Mouse (Mus musculus) kidney, postnatal 4 days (tissue): ENCODE data around the gene Emilin2.
A peak's percentile ranks its signal among the peaks of the same experiment; 100 is the strongest.

ENCODE experiments used
- DNase-seq, 2 experiments: peaks; one replicate each; pipeline ENCODE4 v3.0.0; 2021; ENCODE audit warnings: mixed read lengths in 2 of 2

Gene Emilin2

GRCm38 (mm10) chr17:71228651-71229050, 83.1 kb downstream of the Emilin2 start:
- DNase-seq: no peak

GRCm38 (mm10) chr17:71227128-71227895, 84.5 kb downstream of the Emilin2 start:
- DNase-seq: no peak

GRCm38 (mm10) chr17:71225091-71225490, 86.7 kb downstream of the Emilin2 start:
- DNase-seq: peak; percentile 57 to 61

GRCm38 (mm10) chr17:71224521-71224920, 87.3 kb downstream of the Emilin2 start:
- DNase-seq: no peak

GRCm38 (mm10) chr17:71223676-71224075, 88.1 kb downstream of the Emilin2 start:
- DNase-seq: peak in 1 of 2 experiments; percentile 24

- DNase-seq: no peak
These were observed 90.4 kb downstream of the Emilin2 start for GRCm38 (mm10) chr17:71221383-71221782.

- no peak for DNase-seq
These were observed 94.6 kb downstream of the Emilin2 start for GRCm38 (mm10) chr17:71217111-71217685.

GRCm38 (mm10) chr17:71216263-71216662, 95.5 kb downstream of the Emilin2 start:
- no peak for DNase-seq

GRCm38 (mm10) chr17:71215241-71215839, 96.4 kb downstream of the Emilin2 start:
- no peak for DNase-seq

GRCm38 (mm10) chr17:71214514-71215240, 97.1 kb downstream of the Emilin2 start:
- no peak for DNase-seq

- no peak for DNase-seq
These were observed 98.1 kb downstream of the Emilin2 start for GRCm38 (mm10) chr17:71213666-71214065.

- DNase-seq: no peak
These were observed 99.7 kb downstream of the Emilin2 start for GRCm38 (mm10) chr17:71211962-71212646.

GRCm38 (mm10) chr17:71209936-71210335, 101.8 kb downstream of the Emilin2 start:
- no peak for DNase-seq

GRCm38 (mm10) chr17:71208921-71209320, 102.9 kb downstream of the Emilin2 start:
- no peak for DNase-seq

GRCm38 (mm10) chr17:71208376-71208775, 103.4 kb downstream of the Emilin2 start:
- DNase-seq: no peak

- no peak for DNase-seq
These were observed 104.5 kb downstream of the Emilin2 start for GRCm38 (mm10) chr17:71207268-71207667.

- DNase-seq: no peak
These were observed 105.5 kb downstream of the Emilin2 start for GRCm38 (mm10) chr17:71206136-71206893.

- no peak for DNase-seq
These were observed 107.0 kb downstream of the Emilin2 start for GRCm38 (mm10) chr17:71204809-71205091.

GRCm38 (mm10) chr17:71203998-71204808, 107.6 kb downstream of the Emilin2 start:
- DNase-seq: no peak
